Mouse (Mus musculus): ENCODE measurements around the gene Prkce.

DNA sequence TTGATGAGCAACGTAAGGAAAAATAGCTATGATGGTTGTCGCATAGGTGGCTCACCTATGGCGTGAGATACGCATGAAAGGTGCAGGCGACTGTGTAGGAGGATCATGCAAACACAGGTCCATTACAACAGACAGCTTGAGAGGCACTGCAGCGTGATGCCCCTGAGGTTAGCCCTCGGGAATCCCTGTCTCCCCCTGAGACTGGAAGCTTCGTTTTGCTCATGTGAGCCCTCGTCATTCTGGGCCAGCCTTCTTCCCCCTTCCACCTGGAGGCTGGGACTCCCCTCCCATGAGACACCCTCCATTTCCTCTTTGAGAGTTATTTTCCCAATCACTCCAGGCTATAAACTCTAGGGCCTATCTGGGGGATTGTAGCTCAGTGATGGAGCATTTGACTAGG, 213.9 kb downstream of the Prkce start:
- TF ChIP-seq CTCF (IDR thresholded peaks at IDR 0.05; ENCODE audit: control insufficient read depth, insufficient read depth, low read length), result no peak
- no peak for TF ChIP-seq POLR2A (IDR thresholded peaks at IDR 0.05; ENCODE audit: borderline replicate concordance, control insufficient read depth, low read depth, low read length)

Data from bone marrow, adult 2 months (tissue).